Mouse (Mus musculus) ovary, adult 18-20 months (tissue): ENCODE measurements at regions not wholly inside any gene's neighbourhood (a gene's known extent, or its start where the extent isn't known, plus 50 kb on each side); places are given as distances from the start of the nearest gene placed in this dataset.

ENCODE experiments used
- DNase-seq: peaks from one replicate; pipeline ENCODE4 v3.0.0; 2022; ENCODE audit warnings: low spot score, mixed read lengths

GRCm38 (mm10) chr15:56425986-56426385 lies 1051.4 kb downstream of the Slc22a22 start:
- no peak for DNase-seq

- DNase-seq = no peak
These were observed 1056.7 kb downstream of the Slc22a22 start for GRCm38 (mm10) chr15:56420681-56421080.

- DNase-seq = no peak
These were observed 1085.4 kb downstream of the Slc22a22 start for GRCm38 (mm10) chr15:56391982-56392381.

- DNase-seq = no peak
These were observed 1098.9 kb downstream of the Slc22a22 start for GRCm38 (mm10) chr15:56378511-56378910.

- DNase-seq = no peak
These were observed 1126.5 kb downstream of the Slc22a22 start for GRCm38 (mm10) chr15:56350903-56351302.

- DNase-seq = no peak
These were observed 1131.3 kb downstream of the Slc22a22 start for GRCm38 (mm10) chr15:56346111-56346510.

- no peak for DNase-seq
These were observed 1132.5 kb downstream of the Slc22a22 start for GRCm38 (mm10) chr15:56344973-56345372.

- DNase-seq = no peak
These were observed 1133.0 kb downstream of the Slc22a22 start for GRCm38 (mm10) chr15:56344304-56344932.

- DNase-seq = no peak
These were observed 1139.5 kb downstream of the Slc22a22 start for GRCm38 (mm10) chr15:56337879-56338278.

- DNase-seq = peak; percentile 26
These were observed 1141.0 kb downstream of the Slc22a22 start for GRCm38 (mm10) chr15:56336449-56336848.

- no peak for DNase-seq
These were observed 1142.4 kb downstream of the Slc22a22 start for GRCm38 (mm10) chr15:56335011-56335410.

GRCm38 (mm10) chr15:56320501-56320900 lies 1156.9 kb downstream of the Slc22a22 start:
- DNase-seq = no peak

- DNase-seq = no peak
These were observed 1182.5 kb downstream of the Slc22a22 start for GRCm38 (mm10) chr15:56294910-56295438.

GRCm38 (mm10) chr15:56278622-56279301 lies 1198.7 kb downstream of the Slc22a22 start:
- peak; percentile 17 for DNase-seq

GRCm38 (mm10) chr15:56278006-56278405 lies 1199.4 kb downstream of the Slc22a22 start:
- no peak for DNase-seq

GRCm38 (mm10) chr15:56248731-56249130 lies 1228.7 kb downstream of the Slc22a22 start:
- no peak for DNase-seq

- no peak for DNase-seq
These were observed 1233.3 kb downstream of the Slc22a22 start for GRCm38 (mm10) chr15:56244004-56244735.

GRCm38 (mm10) chr15:56202552-56202951 lies 1274.9 kb downstream of the Slc22a22 start:
- DNase-seq = no peak

GRCm38 (mm10) chr15:56199336-56199735 lies 1278.1 kb downstream of the Slc22a22 start:
- no peak for DNase-seq

- DNase-seq = no peak
These were observed 1279.8 kb downstream of the Slc22a22 start for GRCm38 (mm10) chr15:56197425-56198201.

- DNase-seq = no peak
These were observed 1311.2 kb downstream of the Slc22a22 start for GRCm38 (mm10) chr15:56166236-56166635.

GRCm38 (mm10) chr15:56158726-56159125 lies 1318.7 kb downstream of the Slc22a22 start:
- DNase-seq = no peak
